Mouse (Mus musculus): ENCODE results near the gene Deup1. TPM values are rescaled to one million over a fixed set of nuclear protein-coding genes. Genes with fewer than 3 reads are reported as not detected.

The Deup1 gene
- 0.41 TPM for polyA plus RNA-seq (2017; shearing (Covaris generic))

GRCm38 (mm10) chr9:15627785-15628287, at the start of gene Deup1:
Gene Deup1 (minus strand): TSS chr9:15627933.

Other genes starting within 250 kb of the Deup1 start
- 88.7 TPM for gene Smco4, start 134.5 kb downstream of the Deup1 start, polyA plus RNA-seq (2017; shearing (Covaris generic))
- gene Slc36a4, start 81.8 kb upstream of the Deup1 start, polyA plus RNA-seq (2017; shearing (Covaris generic)) = 7.8 TPM
- not detected for gene Mtnr1b, start 246.6 kb upstream of the Deup1 start, polyA plus RNA-seq (2017; shearing (Covaris generic))